Mouse (Mus musculus) activated CD4-positive, CD25-positive, alpha-beta regulatory T cell, adult 4 months (primary cell): ENCODE measurements around the gene Ctcfl. TPM values are rescaled to one million over a fixed set of nuclear protein-coding genes. Genes with fewer than 3 reads are reported as not detected.

ENCODE experiments used
- ATAC-seq: one replicate; pipeline ENCODE4 v1.8.0; 2017
- polyA plus RNA-seq, 2 experiments: library from polyadenylated mRNA; unstranded; fragments of 100-300 nt; shearing (Covaris generic); gene quantifications; one replicate each; pipeline ENCODE4 v1.2.1; 2017

Ctcfl gene
- polyA plus RNA-seq, 2 experiments from 2014 or later, result 0.17 TPM; not detected in 1

- peak; percentile 20 for ATAC-seq
Measured at GRCm38 (mm10) chr2:173082706-173083105, 36.6 kb downstream of the Ctcfl start.

- ATAC-seq, result no peak
Measured at GRCm38 (mm10) chr2:173080785-173081241, 38.5 kb downstream of the Ctcfl start.

GRCm38 (mm10) chr2:173079766-173080549 is 39.4 kb downstream of the Ctcfl start:
- no peak for ATAC-seq

- ATAC-seq, result peak; percentile 21
Measured at GRCm38 (mm10) chr2:173076921-173077320, 42.4 kb downstream of the Ctcfl start.

- no peak for ATAC-seq
Measured at GRCm38 (mm10) chr2:173073666-173074065, 45.7 kb downstream of the Ctcfl start.

- no peak for ATAC-seq
Measured at GRCm38 (mm10) chr2:173072948-173073347, 46.4 kb downstream of the Ctcfl start.

GRCm38 (mm10) chr2:173064864-173065263 is 54.5 kb downstream of the Ctcfl start:
- no peak for ATAC-seq

- peak; percentile 79 for ATAC-seq
Measured at GRCm38 (mm10) chr2:173063219-173063618, 56.1 kb downstream of the Ctcfl start.

- peak; percentile 45 for ATAC-seq
Measured at GRCm38 (mm10) chr2:173061443-173062351, 57.6 kb downstream of the Ctcfl start.

GRCm38 (mm10) chr2:173060450-173060849 is 58.9 kb downstream of the Ctcfl start:
- no peak for ATAC-seq

- no peak for ATAC-seq
Measured at GRCm38 (mm10) chr2:173058263-173058662, 61.1 kb downstream of the Ctcfl start.

GRCm38 (mm10) chr2:173057623-173058022 is 61.7 kb downstream of the Ctcfl start:
- ATAC-seq, result no peak

- no peak for ATAC-seq
Measured at GRCm38 (mm10) chr2:173056882-173057315, 62.4 kb downstream of the Ctcfl start.

GRCm38 (mm10) chr2:173056303-173056881 is 62.9 kb downstream of the Ctcfl start:
- peak; percentile 55 for ATAC-seq

GRCm38 (mm10) chr2:173053846-173054245 is 65.5 kb downstream of the Ctcfl start:
- peak; percentile 84 for ATAC-seq

GRCm38 (mm10) chr2:173052881-173053280 is 66.4 kb downstream of the Ctcfl start:
- ATAC-seq, result no peak

- ATAC-seq, result no peak
Measured at GRCm38 (mm10) chr2:173050604-173051382, 68.5 kb downstream of the Ctcfl start.

- ATAC-seq, result no peak
Measured at GRCm38 (mm10) chr2:173049817-173050216, 69.5 kb downstream of the Ctcfl start.

GRCm38 (mm10) chr2:173049231-173049630 is 70.1 kb downstream of the Ctcfl start:
- ATAC-seq, result no peak

GRCm38 (mm10) chr2:173048041-173048745 is 71.1 kb downstream of the Ctcfl start:
- ATAC-seq, result no peak

- no peak for ATAC-seq
Measured at GRCm38 (mm10) chr2:173047471-173047870, 71.9 kb downstream of the Ctcfl start.
